Mouse (Mus musculus): ENCODE results near the gene Aamdc. TPM values are rescaled to one million over a fixed set of nuclear protein-coding genes. Genes with fewer than 3 reads are reported as not detected.

Gene Aamdc
- total and polyA plus RNA-seq, 3 experiments, result 11.9 to 13.2 (median 12.2) TPM

- H3K4me1 ChIP-seq (ENCODE audit: control insufficient read depth in 1 of 2, insufficient read depth in 2 of 2), result peaks cover 4 to 7% of the 10 kb centered on the region in 2 experiments; a peak in 1 of 4 replicates
- in situ Hi-C loops (cut with MboI; ENCODE audit: low pct_ligation_motif_present, low pct_unique_long_range_greater_than_20kb, low sequenced_read_pairs), result no loop called here
Observed at GRCm38 (mm10) chr7:97593535-97593934, 14.2 kb upstream of the Aamdc start.

DNA sequence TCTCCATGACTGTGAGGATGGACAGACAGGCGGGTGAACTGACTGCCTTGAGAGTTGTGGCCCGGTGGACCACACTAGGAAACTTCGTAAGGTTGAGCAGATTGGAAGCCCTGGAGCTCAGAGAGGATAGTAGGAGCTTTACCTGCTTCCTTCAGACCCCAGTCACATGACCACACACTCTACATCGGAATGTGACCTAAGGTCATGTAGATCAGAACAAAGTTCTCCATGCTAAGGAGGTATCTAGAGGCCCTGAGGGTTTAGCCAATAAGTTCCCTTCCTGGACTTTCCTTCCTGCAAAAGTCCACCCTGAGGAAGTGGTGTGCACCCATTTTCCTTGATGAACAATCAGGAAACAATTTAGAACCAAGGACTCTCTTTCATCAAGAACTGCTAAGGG is 13.1 kb upstream of the Aamdc start:
- Histone ChIP-seq H3K9ac (ENCODE audit: insufficient read depth, low read depth) (no peak overlapping the region), H3K79me2 (replicated peaks; ENCODE audit: control insufficient read depth, extremely low read depth, insufficient read depth, poor library complexity, severe bottlenecking) (peaks cover 42% of the 10 kb centered on the region), H3K27ac (ENCODE audit: insufficient read depth, low read depth) (no peak overlapping the region), H3K4me2 (ENCODE audit: insufficient read depth, low read depth, poor library complexity, severe bottlenecking) (no peak overlapping the region), H3K9me3 (replicated peaks; ENCODE audit: low read length) (no peaks in the 10 kb centered on the region), H3K4me1 (ENCODE audit: control insufficient read depth in 1 of 2, insufficient read depth in 2 of 2) (peaks cover 4% of the 10 kb centered on the region in 2 experiments; a peak in 1 of 4 replicates), H3K4me3 (replicated peaks in 1 of 3; ENCODE audit: low read depth in 2 of 3, low read length in 2 of 3, poor library complexity in 1 of 3) (no peak overlapping the region), H3K36me3 (replicated peaks in 1 of 2; ENCODE audit: control insufficient read depth in 1 of 2, insufficient read depth in 1 of 2, low read length in 1 of 2) (peaks cover 4 to 43% of the 10 kb centered on the region in 2 experiments), H3K27me3 (replicated peaks) (no peaks in the 10 kb centered on the region)
- no peak for DNase-seq (ENCODE audit: extremely low read depth)
- TF ChIP-seq USF1 (IDR thresholded peaks at IDR 0.05; ENCODE audit: low read depth, low read length), result no peak
- TF ChIP-seq TBP (conservative IDR thresholded peaks at IDR 0.05; ENCODE audit: low read depth, low read length), result no peak
- TF ChIP-seq POLR2AphosphoS2 (IDR thresholded peaks at IDR 0.05; ENCODE audit: low read depth, low read length), result no peak
- no peak for TF ChIP-seq ZC3H11A (IDR thresholded peaks at IDR 0.05; ENCODE audit: low read depth, low read length)
- no peak for TF ChIP-seq ZKSCAN1 (IDR thresholded peaks at IDR 0.05; ENCODE audit: borderline replicate concordance, low read depth, low read length)
- TF ChIP-seq TCF12 (IDR thresholded peaks at IDR 0.05; ENCODE audit: low read depth, low read length), result no peak
- no peak for TF ChIP-seq USF2 (conservative IDR thresholded peaks at IDR 0.05; ENCODE audit: low read depth, low read length)
- no peak for TF ChIP-seq NRF1 (IDR thresholded peaks at IDR 0.05; ENCODE audit: low read depth, low read length)
- TF ChIP-seq HCFC1 (IDR thresholded peaks at IDR 0.05; ENCODE audit: low read depth, low read length), result no peak
- no peak for TF ChIP-seq E2F4 (IDR thresholded peaks at IDR 0.05; ENCODE audit: insufficient replicate concordance, low read depth, low read length)
- no peak for TF ChIP-seq MEF2A (IDR thresholded peaks at IDR 0.05; ENCODE audit: borderline replicate concordance, low read depth, low read length)
- no peak for TF ChIP-seq UBTF (IDR thresholded peaks at IDR 0.05; ENCODE audit: low read depth, low read length)
- TF ChIP-seq IRF4 (IDR thresholded peaks at IDR 0.05; ENCODE audit: low read depth, low read length), result no peak
- in situ Hi-C loops (cut with MboI; ENCODE audit: low pct_ligation_motif_present, low pct_unique_long_range_greater_than_20kb, low sequenced_read_pairs) (no loop called here), dilution Hi-C loops (cut with MboI; ENCODE audit: extremely low pct_ligation_motif_present, extremely low pct_unique_long_range_greater_than_20kb, low sequenced_read_pairs) (no loop called here)

More at GRCm38 (mm10) chr7:97593535-97593934, 14.2 kb upstream of the Aamdc start:
- Histone ChIP-seq H3K79me2 (replicated peaks; ENCODE audit: control insufficient read depth, extremely low read depth, insufficient read depth, poor library complexity, severe bottlenecking) (peaks cover 38% of the 10 kb centered on the region), H3K4me3 (replicated peaks in 1 of 3; ENCODE audit: low read depth in 2 of 3, low read length in 2 of 3, poor library complexity in 1 of 3) (no peak overlapping the region), H3K9me3 (replicated peaks; ENCODE audit: low read length) (no peaks in the 10 kb centered on the region), H3K9ac (ENCODE audit: insufficient read depth, low read depth) (no peak overlapping the region), H3K27ac (ENCODE audit: insufficient read depth, low read depth) (no peak overlapping the region), H3K27me3 (replicated peaks) (no peaks in the 10 kb centered on the region), H3K4me2 (ENCODE audit: insufficient read depth, low read depth, poor library complexity, severe bottlenecking) (no peak overlapping the region), H3K36me3 (replicated peaks in 1 of 2; ENCODE audit: control insufficient read depth in 1 of 2, insufficient read depth in 1 of 2, low read length in 1 of 2) (peaks cover 4 to 44% of the 10 kb centered on the region in 2 experiments)
- DNase-seq (ENCODE audit: extremely low read depth), result no peak
- TF ChIP-seq POLR2A (IDR thresholded peaks at IDR 0.05; ENCODE audit: low read depth, low read length) (no peak), MXI1 (IDR thresholded peaks at IDR 0.05; ENCODE audit: low read depth, low read length) (no peak)
- dilution Hi-C loops (cut with MboI; ENCODE audit: extremely low pct_ligation_motif_present, extremely low pct_unique_long_range_greater_than_20kb, low sequenced_read_pairs), result no loop called here

All from CH12.LX (cell line).